Mouse (Mus musculus) mammary gland, adult 2 months (tissue): Measurements from ENCODE around the gene Fasn. TPM values are rescaled to one million over a fixed set of nuclear protein-coding genes. Genes with fewer than 3 reads are reported as not detected.

ENCODE experiments used
- polyA plus RNA-seq: library from polyadenylated mRNA; depleted of rRNA; stranded (reverse); fragments of >200 nt; gene quantifications from 2 replicates; pipeline ENCODE4 v1.2.3, GENCODE M21; 2012; ENCODE audit warnings: low replicate concordance; rRNA removed

The Fasn gene
- polyA plus RNA-seq: 15,404 and 19,960 TPM in 2 replicates

GRCm38 (mm10) chr11:120823956-120824786, at the start of gene Fasn:
Gene Fasn, minus strand, starts transcription at chr11:120824547.

GRCm38 (mm10) chr11:120795756-120796613, 28.4 kb downstream of the Fasn start, which contains the start of gene Dus1l:
Gene Dus1l, minus strand, starts transcription at chr11:120796403.

GRCm38 (mm10) chr11:120784064-120784791, 40.1 kb downstream of the Fasn start, which contains the start of the genes Rfng and Gps1:
Gene Rfng, minus strand, starts transcription at chr11:120784207.
Gene Gps1, plus strand, starts transcription at chr11:120784272.

DNA sequence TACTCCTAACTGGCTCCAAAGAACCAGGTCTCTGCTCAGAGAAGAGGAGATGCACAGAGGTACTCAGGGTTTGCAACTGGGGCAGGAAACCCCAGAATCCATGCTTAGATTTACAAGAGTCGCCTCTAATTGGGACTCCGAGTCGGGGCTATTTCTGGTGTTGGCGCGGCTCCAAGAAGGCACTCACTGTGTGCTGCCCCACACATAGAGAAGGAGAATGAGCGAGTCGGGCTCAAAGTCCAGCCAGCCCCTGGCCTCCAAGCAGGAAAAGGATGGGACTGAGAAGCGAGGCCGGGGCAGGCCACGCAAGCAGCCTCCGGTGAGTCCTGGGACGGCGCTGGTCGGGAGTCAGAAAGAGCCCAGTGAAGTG, 61.7 kb downstream of the Fasn start, which contains the start of gene Hmga1b:
Gene Hmga1b (plus strand): TSS at position 123 of the 370 bp plus-strand sequence.

Other genes with a start within 250 kb of the Fasn start
- gene Arhgdia, start 242.9 kb downstream of the Fasn start, polyA plus RNA-seq: 741 and 971 TPM in 2 replicates
- 11.0 and 20.7 TPM in 2 replicates for gene Alyref, start 226.2 kb downstream of the Fasn start, polyA plus RNA-seq
- gene Anapc11, start 226.1 kb downstream of the Fasn start, polyA plus RNA-seq: 122 and 159 TPM in 2 replicates
- 1.7 and 5.2 TPM in 2 replicates for gene Npb, start 216.1 kb downstream of the Fasn start, polyA plus RNA-seq
- 242 and 269 TPM in 2 replicates for gene Pcyt2, start 206.6 kb downstream of the Fasn start, polyA plus RNA-seq
- 77.0 and 95.0 TPM in 2 replicates for gene Sirt7, start 199.3 kb downstream of the Fasn start, polyA plus RNA-seq
- gene Mafg, start 190.9 kb downstream of the Fasn start, polyA plus RNA-seq: 45.1 and 52.6 TPM in 2 replicates
- 11.2 and 12.4 TPM in 2 replicates for gene Pycr1, start 180.8 kb downstream of the Fasn start, polyA plus RNA-seq
- gene Myadml2, start 176.4 kb downstream of the Fasn start, polyA plus RNA-seq: 0.44 and 29.6 TPM in 2 replicates
- gene Notum, start 163.4 kb downstream of the Fasn start, polyA plus RNA-seq: 0.22 and 0.60 TPM in 2 replicates
- gene Aspscr1, start 151.6 kb downstream of the Fasn start, polyA plus RNA-seq: 94.3 and 126 TPM in 2 replicates
- 90.7 and 105 TPM in 2 replicates for gene Cenpx, start 110.8 kb downstream of the Fasn start, polyA plus RNA-seq
- gene Lrrc45, start 110.6 kb downstream of the Fasn start, polyA plus RNA-seq: 27.1 and 30.3 TPM in 2 replicates
- 7.6 and 15.5 TPM in 2 replicates for gene Rac3, start 103.1 kb downstream of the Fasn start, polyA plus RNA-seq
- 84.6 and 91.9 TPM in 2 replicates for gene Dcxr, start 97.3 kb downstream of the Fasn start, polyA plus RNA-seq
- 277 and 287 TPM in 2 replicates for gene Cbr2, start 92.4 kb downstream of the Fasn start, polyA plus RNA-seq
- 0.86 and 1.4 TPM in 2 replicates for gene Hmga1b, start 61.8 kb downstream of the Fasn start, polyA plus RNA-seq
- 56.0 and 80.9 TPM in 2 replicates for gene Rfng, start 40.3 kb downstream of the Fasn start, polyA plus RNA-seq
- 129 and 190 TPM in 2 replicates for gene Gps1, start 40.3 kb downstream of the Fasn start, polyA plus RNA-seq
- gene Dus1l, start 28.1 kb downstream of the Fasn start, polyA plus RNA-seq: 30.8 and 36.8 TPM in 2 replicates
- 1.5 TPM in 2 replicates for gene Ccdc57, start 108.3 kb upstream of the Fasn start, polyA plus RNA-seq
- 5.6 and 43.4 TPM in 2 replicates for gene Slc16a3, start 123.9 kb upstream of the Fasn start, polyA plus RNA-seq
- gene Csnk1d, start 166.8 kb upstream of the Fasn start, polyA plus RNA-seq: 53.8 and 58.7 TPM in 2 replicates
- gene Cd7, start 214.9 kb upstream of the Fasn start, polyA plus RNA-seq: 22.6 and 35.5 TPM in 2 replicates
- 0.20 and 1.0 TPM in 2 replicates for gene Sectm1b, start 239.0 kb upstream of the Fasn start, polyA plus RNA-seq